Mouse (Mus musculus) heart, postnatal 14 days (tissue): ENCODE measurements around the gene Wdr48. TPM values are rescaled to one million over a fixed set of nuclear protein-coding genes. Genes with fewer than 3 reads are reported as not detected.

Source experiments
- DNase-seq, 2 experiments: peaks; one replicate each; pipeline ENCODE4 v3.0.0; 2021 to 2022
- intact Hi-C: fragments of 180-260 bp; cut with DNase I; formaldehyde crosslinking; loops from one replicate; pipeline ENCODE4 v1.15.1; 2025
- total RNA-seq, 2 experiments: library from RNA; stranded (reverse); gene quantifications; 2 replicates each; pipeline ENCODE4 v1.2.3; 2021

Wdr48 gene
- total RNA-seq, 2 experiments from 2014 or later: 28.9 to 29.6 TPM

- intact Hi-C loops: loop anchor here (5.0 kb wide), 2 partner anchors 104 to 159 kb away; no protein-coding TSS in a partner anchor
- DNase-seq: no peak
These were observed 18.6 kb downstream of the Wdr48 start for GRCm38 (mm10) chr9:119913087-119913838.

- intact Hi-C loops: no loop called here
- no peak for DNase-seq
These were observed 25.2 kb downstream of the Wdr48 start for GRCm38 (mm10) chr9:119919858-119920257.

GRCm38 (mm10) chr9:119923462-119923861 lies 28.8 kb downstream of the Wdr48 start:
- DNase-seq: no peak
- intact Hi-C loops: no loop called here

GRCm38 (mm10) chr9:119925120-119925657 lies 30.5 kb downstream of the Wdr48 start:
- DNase-seq: no peak
- intact Hi-C loops: no loop called here

GRCm38 (mm10) chr9:119925729-119926128 lies 31.1 kb downstream of the Wdr48 start:
- intact Hi-C loops: no loop called here
- no peak for DNase-seq

GRCm38 (mm10) chr9:119926497-119926896 lies 31.8 kb downstream of the Wdr48 start:
- no peak for DNase-seq
- intact Hi-C loops: no loop called here

GRCm38 (mm10) chr9:119932358-119932757 lies 37.7 kb downstream of the Wdr48 start:
- intact Hi-C loops: no loop called here
- no peak for DNase-seq

GRCm38 (mm10) chr9:119933675-119934074 lies 39.0 kb downstream of the Wdr48 start:
- intact Hi-C loops: loop anchor here (2.0 kb wide), 1 partner anchor 45 kb away; no protein-coding TSS in a partner anchor
- DNase-seq: no peak

GRCm38 (mm10) chr9:119937005-119937773 lies 42.5 kb downstream of the Wdr48 start, which contains the start of the genes Gorasp1 and Ttc21a:
Gene Gorasp1, minus strand, starts transcription at chr9:119937565.
Gene Ttc21a, plus strand, starts transcription at chr9:119937606.
- intact Hi-C loops: no loop called here
- DNase-seq: peak; percentile 97 to 98

- intact Hi-C loops: no loop called here
These were observed 43.8 kb downstream of the Wdr48 start for GRCm38 (mm10) chr9:119938496-119938895.

GRCm38 (mm10) chr9:119939646-119940045 lies 45.0 kb downstream of the Wdr48 start:
- intact Hi-C loops: no loop called here

More at GRCm38 (mm10) chr9:119938496-119938895, 43.8 kb downstream of the Wdr48 start:
- no peak for DNase-seq

GRCm38 (mm10) chr9:119941407-119941806 lies 46.7 kb downstream of the Wdr48 start:
- intact Hi-C loops: no loop called here

More at GRCm38 (mm10) chr9:119939646-119940045, 45.0 kb downstream of the Wdr48 start:
- no peak for DNase-seq

GRCm38 (mm10) chr9:119941861-119942260 lies 47.2 kb downstream of the Wdr48 start:
- no peak for DNase-seq
- intact Hi-C loops: no loop called here

More at GRCm38 (mm10) chr9:119941407-119941806, 46.7 kb downstream of the Wdr48 start:
- no peak for DNase-seq

GRCm38 (mm10) chr9:119943326-119943725 lies 48.6 kb downstream of the Wdr48 start:
- no peak for DNase-seq
- intact Hi-C loops: no loop called here

GRCm38 (mm10) chr9:119945173-119945900 lies 50.7 kb downstream of the Wdr48 start:
- DNase-seq: no peak
- intact Hi-C loops: no loop called here

GRCm38 (mm10) chr9:119948804-119949203 lies 54.1 kb downstream of the Wdr48 start:
- no peak for DNase-seq
- intact Hi-C loops: no loop called here

- DNase-seq: peak; percentile 38 to 55
- intact Hi-C loops: no loop called here
These were observed 55.8 kb downstream of the Wdr48 start for GRCm38 (mm10) chr9:119950434-119950833.

GRCm38 (mm10) chr9:119951388-119951787 lies 56.7 kb downstream of the Wdr48 start:
- intact Hi-C loops: no loop called here
- no peak for DNase-seq

- no peak for DNase-seq
- intact Hi-C loops: no loop called here
These were observed 64.2 kb downstream of the Wdr48 start for GRCm38 (mm10) chr9:119958835-119959234.

- intact Hi-C loops: loop anchor here (5.0 kb wide), 1 partner anchor 135 kb away; no protein-coding TSS in a partner anchor
- DNase-seq: no peak
These were observed 67.5 kb downstream of the Wdr48 start for GRCm38 (mm10) chr9:119962216-119962615.
